Mouse (Mus musculus) embryo, embryonic 11.5 days (tissue): ENCODE data around the gene En2.

ENCODE experiments used
- DNase-seq: peaks from one replicate; pipeline ENCODE4 v3.0.0-alpha.2; 2012; ENCODE audit warnings: low read depth, low spot score

Gene En2

GRCm38 (mm10) chr5:28159891-28160470 is 5.5 kb upstream of the En2 start:
- no peak for DNase-seq

- DNase-seq, result no peak
Observed at GRCm38 (mm10) chr5:28161383-28161937, 4.0 kb upstream of the En2 start.

- DNase-seq, result no peak
Observed at GRCm38 (mm10) chr5:28161938-28162402, 3.5 kb upstream of the En2 start.

- DNase-seq, result no peak
Observed at GRCm38 (mm10) chr5:28163926-28164325, 1.6 kb upstream of the En2 start.

- DNase-seq, result no peak
Observed at GRCm38 (mm10) chr5:28166256-28167231, 1.1 kb downstream of the En2 start.

- no peak for DNase-seq
Observed at GRCm38 (mm10) chr5:28167611-28168252, 2.2 kb downstream of the En2 start.

- DNase-seq, result no peak
Observed at GRCm38 (mm10) chr5:28168253-28169165, 3.0 kb downstream of the En2 start.

GRCm38 (mm10) chr5:28169166-28169801 is 3.8 kb downstream of the En2 start:
- DNase-seq, result no peak

- no peak for DNase-seq
Observed at GRCm38 (mm10) chr5:28170081-28170480, 4.6 kb downstream of the En2 start.

GRCm38 (mm10) chr5:28170892-28171291 is 5.4 kb downstream of the En2 start:
- no peak for DNase-seq

- DNase-seq, result no peak
Observed at GRCm38 (mm10) chr5:28171667-28172066, 6.2 kb downstream of the En2 start.

- no peak for DNase-seq
Observed at GRCm38 (mm10) chr5:28172261-28172920, 6.9 kb downstream of the En2 start.

- no peak for DNase-seq
Observed at GRCm38 (mm10) chr5:28172921-28173670, 7.6 kb downstream of the En2 start.

- DNase-seq, result no peak
Observed at GRCm38 (mm10) chr5:28173674-28174073, 8.2 kb downstream of the En2 start.

- no peak for DNase-seq
Observed at GRCm38 (mm10) chr5:28174086-28174485, 8.6 kb downstream of the En2 start.

- no peak for DNase-seq
Observed at GRCm38 (mm10) chr5:28174876-28175569, 9.5 kb downstream of the En2 start.

- DNase-seq, result no peak
Observed at GRCm38 (mm10) chr5:28175570-28175919, 10.1 kb downstream of the En2 start.

- no peak for DNase-seq
Observed at GRCm38 (mm10) chr5:28176023-28176422, 10.5 kb downstream of the En2 start.

- DNase-seq, result no peak
Observed at GRCm38 (mm10) chr5:28176585-28176984, 11.1 kb downstream of the En2 start.
